Mouse (Mus musculus) ES-E14 (cell line): ENCODE measurements around the gene Rab5if. TPM values are rescaled to one million over a fixed set of nuclear protein-coding genes. Genes with fewer than 3 reads are reported as not detected.

Experiments
- DNase-seq: peaks from one replicate; pipeline ENCODE4 v3.0.0-alpha.2; 2013; ENCODE audit warnings: low read depth, low spot score
- H3K27ac ChIP-seq: 2 replicates; pipeline ENCODE4 v1.5.1; 2012; ENCODE audit warnings: low read depth, mild to moderate bottlenecking, low read length, moderate library complexity, mixed read lengths; ENCODE audit not compliant: poor library complexity, insufficient read depth, severe bottlenecking
- H3K36me3 ChIP-seq: 2 replicates; pipeline ENCODE4 v1.6.1; 2012; ENCODE audit warnings: mild to moderate bottlenecking, low read length, moderate library complexity, mixed read lengths; ENCODE audit not compliant: control insufficient read depth, poor library complexity, insufficient read depth, severe bottlenecking
- H3K4me1 ChIP-seq, 2 experiments: fragments of 150-350 bp in 1 of 2; sonication (generic) in 1 of 2; 2 replicates each; pipeline ENCODE4 v1.6.1; 2012; ENCODE audit warnings: low read length in 2 of 2, mild to moderate bottlenecking in 1 of 2, mixed read lengths in 1 of 2; ENCODE audit not compliant: control insufficient read depth in 2 of 2, insufficient read depth in 2 of 2, poor library complexity in 1 of 2
- H3K4me3 ChIP-seq, 2 experiments: fragments of 150-350 bp in 1 of 2; sonication (generic) in 1 of 2; 2 replicates each; pipeline ENCODE4 v1.5.1; 2012; ENCODE audit warnings: low read length in 2 of 2, low read depth in 1 of 2, mild to moderate bottlenecking in 1 of 2, mixed read lengths in 1 of 2; ENCODE audit not compliant: insufficient read depth in 1 of 2, poor library complexity in 1 of 2, severe bottlenecking in 1 of 2
- H3K9ac ChIP-seq: 2 replicates; pipeline ENCODE4 v1.6.1; 2012; ENCODE audit warnings: low read depth, mild to moderate bottlenecking, low read length, mixed read lengths; ENCODE audit not compliant: poor library complexity, insufficient read depth, severe bottlenecking
- H3K9me3 ChIP-seq: fragments of 150-350 bp; sonication (generic); 2 replicates; pipeline ENCODE4 v1.6.1; 2012; ENCODE audit warnings: low read depth, mild to moderate bottlenecking, low read length; ENCODE audit not compliant: control insufficient read depth, insufficient read depth
- CHD2 ChIP-seq: IDR thresholded peaks from 2 replicates; pipeline ENCODE4 v1.6.1; 2014; ENCODE audit warnings: mild to moderate bottlenecking, low read depth, low read length, inconsistent platforms
- HCFC1 ChIP-seq: IDR thresholded peaks from 2 replicates; pipeline ENCODE4 v1.6.1; 2012; ENCODE audit warnings: low read length, inconsistent platforms, borderline replicate concordance; ENCODE audit not compliant: insufficient read depth
- MAFK ChIP-seq: IDR thresholded peaks from 2 replicates; pipeline ENCODE4 v1.6.1; 2014; ENCODE audit warnings: mild to moderate bottlenecking, low read depth, low read length, inconsistent platforms; ENCODE audit not compliant: insufficient read depth
- ZC3H11A ChIP-seq: IDR thresholded peaks from 2 replicates; pipeline ENCODE4 v1.6.1; 2012; ENCODE audit warnings: low read depth, mild to moderate bottlenecking, inconsistent platforms, low read length, borderline replicate concordance
- ZNF384 ChIP-seq: IDR thresholded peaks from 2 replicates; pipeline ENCODE4 v1.6.1; 2012; ENCODE audit warnings: low read depth, low read length, inconsistent platforms
- in situ Hi-C, 2 experiments: fragments of 600-800 bp; cut with MboI; formaldehyde crosslinking; loops; one replicate each; pipeline ENCODE4 v1.15.1; 2025; ENCODE audit warnings: low sequenced_read_pairs in 2 of 2, inconsistent platforms in 1 of 2; ENCODE audit not compliant: unreplicated experiment in 2 of 2
- total RNA-seq: library from RNA; depleted of rRNA; stranded (reverse); fragments of 300-350 nt; gene quantifications from 2 replicates; pipeline ENCODE4 v1.2.3, GENCODE M21; 2012

Rab5if gene
- total RNA-seq, 1 experiment = 216 TPM

- Histone ChIP-seq H3K9me3 (no peaks in the 10 kb centered on the region), H3K9ac (peak within 1 kb of the TSS; percentile 91), H3K27ac (peak within 1 kb of the TSS; percentile 95), H3K36me3 (peaks cover 27% of the 10 kb centered on the region), H3K4me3 (peak within 1 kb of the TSS; percentile 93 to 98), H3K4me1 (peaks cover 6 to 15% of the 10 kb centered on the region in 2 experiments; a peak in 3 of 4 replicates)
- peak; percentile 98 for DNase-seq
- TF ChIP-seq HCFC1 = peak; percentile 41; the same call in 1 of the 2 replicates
- TF ChIP-seq ZNF384 = no peak
- in situ Hi-C loops = no loop called here
Observed at GRCm38 (mm10) chr2:156839319-156840191, 23.4 kb upstream of the Rab5if start, which contains the start of gene Tgif2. TSS of gene Tgif2 (plus strand) at chr2:156840007.

GRCm38 (mm10) chr2:156840301-156841027 lies 22.5 kb upstream of the Rab5if start:
- Histone ChIP-seq H3K4me1 (peaks cover 6 to 23% of the 10 kb centered on the region in 2 experiments; a peak in 3 of 4 replicates), H3K36me3 (peaks cover 28% of the 10 kb centered on the region), H3K9ac (peak overlapping the region; percentile 90), H3K4me3 (peak overlapping the region; percentile 93 to 98), H3K27ac (peak overlapping the region; percentile 95), H3K9me3 (no peaks in the 10 kb centered on the region)
- no peak for TF ChIP-seq CHD2
- TF ChIP-seq MAFK = no peak
- no peak for TF ChIP-seq ZC3H11A
- TF ChIP-seq HCFC1 = no peak
- TF ChIP-seq ZNF384 = no peak
- no peak for DNase-seq
- in situ Hi-C loops = no loop called here

- in situ Hi-C loops = no loop called here
- Histone ChIP-seq H3K9ac (peak overlapping the region; percentile 90), H3K4me1 (peaks cover 6 to 23% of the 10 kb centered on the region in 2 experiments; a peak in 3 of 4 replicates), H3K36me3 (peaks cover 30% of the 10 kb centered on the region), H3K27ac (peak overlapping the region; percentile 95; the same call in 1 of the 2 replicates), H3K9me3 (no peaks in the 10 kb centered on the region), H3K4me3 (peak overlapping the region; percentile 93 to 98)
- no peak for TF ChIP-seq MAFK
- peak; percentile 21; the same call in 1 of the 2 replicates for TF ChIP-seq ZNF384
- no peak for TF ChIP-seq HCFC1
- TF ChIP-seq ZC3H11A = no peak
- no peak for DNase-seq
Observed at GRCm38 (mm10) chr2:156841028-156841840, 21.7 kb upstream of the Rab5if start.

GRCm38 (mm10) chr2:156841841-156842706 lies 20.9 kb upstream of the Rab5if start:
- peak; percentile 65 for DNase-seq
- no peak for TF ChIP-seq ZNF384
- TF ChIP-seq HCFC1 = no peak; the same call in 1 of the 2 replicates
- no peak for TF ChIP-seq ZC3H11A
- TF ChIP-seq MAFK = no peak
- TF ChIP-seq CHD2 = no peak
- H3K27ac ChIP-seq = peak overlapping the region; percentile 77
- peaks cover 30% of the 10 kb centered on the region for H3K36me3 ChIP-seq
- peak overlapping the region; percentile 93 to 98 for H3K4me3 ChIP-seq
- no peaks in the 10 kb centered on the region for H3K9me3 ChIP-seq
- H3K9ac ChIP-seq = peak overlapping the region; percentile 90
- peaks cover 6 to 25% of the 10 kb centered on the region in 2 experiments; a peak in 3 of 4 replicates for H3K4me1 ChIP-seq
- in situ Hi-C loops = no loop called here
